Mouse (Mus musculus) CH12.LX (cell line): Measurements from ENCODE around the gene U2af2. TPM values are rescaled to one million over a fixed set of nuclear protein-coding genes. Genes with fewer than 3 reads are reported as not detected.
A peak's percentile ranks its signal among the peaks of the same experiment; 100 is the strongest.

ENCODE experiments used
- DNase-seq: peaks from one replicate; pipeline ENCODE4 v3.0.0-alpha.2; 2013; ENCODE audit errors: extremely low read depth
- H3K27ac ChIP-seq: 2 replicates; pipeline ENCODE4 v1.5.1; 2012; ENCODE audit warnings: low read depth, mild to moderate bottlenecking, control low read depth, moderate library complexity; ENCODE audit not compliant: insufficient read depth
- H3K27me3 ChIP-seq: replicated peaks from 2 replicates; pipeline ENCODE3; 2012; ENCODE audit warnings: inconsistent platforms
- H3K36me3 ChIP-seq, 2 experiments: replicated peaks in 1 of 2; 2 replicates each; pipeline versions ENCODE3 to v1.6.1; 2012; ENCODE audit warnings: inconsistent platforms in 1 of 2, low read length in 1 of 2, mild to moderate bottlenecking in 1 of 2, mixed read lengths in 1 of 2, moderate library complexity in 1 of 2; ENCODE audit not compliant: control insufficient read depth in 1 of 2, insufficient read depth in 1 of 2
- H3K4me1 ChIP-seq, 2 experiments: 2 replicates each; pipeline ENCODE4 v1.6.1; 2012; ENCODE audit warnings: inconsistent platforms in 1 of 2, moderate library complexity in 1 of 2; ENCODE audit not compliant: insufficient read depth in 2 of 2, control insufficient read depth in 1 of 2
- H3K4me2 ChIP-seq: 2 replicates; pipeline ENCODE4 v1.6.1; 2012; ENCODE audit warnings: low read depth, mild to moderate bottlenecking, control low read depth; ENCODE audit not compliant: poor library complexity, insufficient read depth, severe bottlenecking
- H3K4me3 ChIP-seq, 3 experiments: fragments of 150-350 bp in 1 of 3; sonication (generic) in 1 of 3; replicated peaks in 1 of 3; 2 replicates each; pipeline versions ENCODE3 to v1.5.1; 2011 to 2012; ENCODE audit warnings: low read depth in 2 of 3, low read length in 2 of 3, mild to moderate bottlenecking in 2 of 3, moderate library complexity in 2 of 3, control low read depth in 1 of 3, improper control_type of control experiment in 1 of 3, inconsistent platforms in 1 of 3, mixed read lengths in 1 of 3; ENCODE audit not compliant: poor library complexity in 1 of 3
- H3K79me2 ChIP-seq: replicated peaks from 2 replicates; pipeline ENCODE4 v1.6.1; 2012; ENCODE audit warnings: mild to moderate bottlenecking, moderate library complexity; ENCODE audit not compliant: control insufficient read depth, poor library complexity, insufficient read depth, severe bottlenecking; ENCODE audit errors: extremely low read depth
- H3K9ac ChIP-seq: 2 replicates; pipeline ENCODE4 v1.6.1; 2012; ENCODE audit warnings: low read depth, mild to moderate bottlenecking, control low read depth, moderate library complexity; ENCODE audit not compliant: insufficient read depth
- H3K9me3 ChIP-seq: replicated peaks from 2 replicates; pipeline ENCODE3; 2012; ENCODE audit warnings: low read length, inconsistent platforms, mixed read lengths
- BHLHE40 ChIP-seq: IDR thresholded peaks from 2 replicates; pipeline ENCODE4 v1.6.1; 2011; ENCODE audit warnings: mild to moderate bottlenecking, low read depth, low read length, improper control_type of control experiment
- CHD1 ChIP-seq: IDR thresholded peaks from 2 replicates; pipeline ENCODE4 v1.6.1; 2012; ENCODE audit warnings: low read depth, low read length, improper control_type of control experiment, inconsistent platforms
- CHD2 ChIP-seq: IDR thresholded peaks from 2 replicates; pipeline ENCODE4 v1.6.1; 2011; ENCODE audit warnings: low read length, improper control_type of control experiment
- CTCF ChIP-seq, 2 experiments: IDR thresholded peaks in 1 of 2; conservative IDR thresholded peaks in 1 of 2; 2 replicates each; pipeline ENCODE4 v1.5.1; 2011 to 2012; ENCODE audit warnings: low read depth in 2 of 2, low read length in 2 of 2, improper control_type of control experiment in 1 of 2, inconsistent platforms in 1 of 2, mild to moderate bottlenecking in 1 of 2, moderate library complexity in 1 of 2
- E2F4 ChIP-seq: IDR thresholded peaks from 2 replicates; pipeline ENCODE4 v1.6.1; 2011; ENCODE audit warnings: low read depth, low read length, improper control_type of control experiment; ENCODE audit not compliant: insufficient replicate concordance
- ELF1 ChIP-seq: IDR thresholded peaks from 2 replicates; pipeline ENCODE4 v1.6.1; 2014; ENCODE audit warnings: low read depth, mild to moderate bottlenecking, inconsistent platforms, low read length, improper control_type of control experiment
- EP300 ChIP-seq: IDR thresholded peaks from 2 replicates; pipeline ENCODE4 v1.6.1; 2011; ENCODE audit warnings: low read length, improper control_type of control experiment
- ETS1 ChIP-seq: conservative IDR thresholded peaks from 2 replicates; pipeline ENCODE4 v1.6.1; 2012; ENCODE audit warnings: low read depth, mild to moderate bottlenecking, inconsistent platforms, low read length, improper control_type of control experiment, moderate library complexity
- GABPA ChIP-seq: IDR thresholded peaks from 2 replicates; pipeline ENCODE4 v1.6.1; 2012; ENCODE audit warnings: low read depth, low read length, improper control_type of control experiment, inconsistent platforms; ENCODE audit not compliant: insufficient replicate concordance
- HCFC1 ChIP-seq: IDR thresholded peaks from 2 replicates; pipeline ENCODE4 v1.6.1; 2012; ENCODE audit warnings: low read depth, mild to moderate bottlenecking, inconsistent platforms, low read length, improper control_type of control experiment
- IRF4 ChIP-seq: IDR thresholded peaks from 2 replicates; pipeline ENCODE4 v1.6.1; 2014; ENCODE audit warnings: low read depth, mild to moderate bottlenecking, inconsistent platforms, low read length, improper control_type of control experiment
- JUN ChIP-seq: IDR thresholded peaks from 2 replicates; pipeline ENCODE4 v1.6.1; 2011; ENCODE audit warnings: low read depth, mild to moderate bottlenecking, low read length, improper control_type of control experiment, moderate library complexity; ENCODE audit not compliant: insufficient read depth
- JUND ChIP-seq: conservative IDR thresholded peaks from 2 replicates; pipeline ENCODE4 v1.6.1; 2011; ENCODE audit warnings: low read depth, low read length, improper control_type of control experiment
- KAT2A ChIP-seq: IDR thresholded peaks from 2 replicates; pipeline ENCODE4 v1.6.1; 2012; ENCODE audit warnings: low read length, improper control_type of control experiment, inconsistent platforms; ENCODE audit not compliant: insufficient replicate concordance
- MAFK ChIP-seq: IDR thresholded peaks from 2 replicates; pipeline ENCODE4 v1.6.1; 2011; ENCODE audit warnings: low read length, improper control_type of control experiment; ENCODE audit not compliant: insufficient replicate concordance
- MAX ChIP-seq: IDR thresholded peaks from 2 replicates; pipeline ENCODE4 v1.6.1; 2011; ENCODE audit warnings: low read length, improper control_type of control experiment
- MAZ ChIP-seq: IDR thresholded peaks from 2 replicates; pipeline ENCODE4 v1.6.1; 2012; ENCODE audit warnings: low read depth, mild to moderate bottlenecking, inconsistent platforms, low read length, improper control_type of control experiment, moderate library complexity
- MEF2A ChIP-seq: IDR thresholded peaks from 2 replicates; pipeline ENCODE4 v1.6.1; 2014; ENCODE audit warnings: low read depth, mild to moderate bottlenecking, inconsistent platforms, low read length, improper control_type of control experiment, borderline replicate concordance
- MXI1 ChIP-seq: IDR thresholded peaks from 2 replicates; pipeline ENCODE4 v1.6.1; 2011; ENCODE audit warnings: mild to moderate bottlenecking, low read depth, low read length, improper control_type of control experiment
- MYC ChIP-seq: IDR thresholded peaks from 2 replicates; pipeline ENCODE4 v1.6.1; 2011; ENCODE audit warnings: low read depth, mild to moderate bottlenecking, improper control_type of control experiment, low read length
- NELFE ChIP-seq: IDR thresholded peaks from 2 replicates; pipeline ENCODE4 v1.6.1; 2011; ENCODE audit warnings: low read depth, low read length, improper control_type of control experiment
- NRF1 ChIP-seq: IDR thresholded peaks from 2 replicates; pipeline ENCODE4 v1.6.1; 2014; ENCODE audit warnings: low read depth, mild to moderate bottlenecking, inconsistent platforms, low read length, improper control_type of control experiment, moderate library complexity
- PAX5 ChIP-seq: IDR thresholded peaks from 2 replicates; pipeline ENCODE4 v1.6.1; 2012; ENCODE audit warnings: low read length, inconsistent platforms, mixed read lengths
- POLR2A ChIP-seq: IDR thresholded peaks from 2 replicates; pipeline ENCODE4 v1.6.1; 2011; ENCODE audit warnings: low read depth, mild to moderate bottlenecking, improper control_type of control experiment, low read length
- POLR2AphosphoS2 ChIP-seq: IDR thresholded peaks from 2 replicates; pipeline ENCODE4 v1.6.1; 2011; ENCODE audit warnings: low read depth, low read length, improper control_type of control experiment
- RAD21 ChIP-seq: IDR thresholded peaks from 2 replicates; pipeline ENCODE4 v1.6.1; 2011; ENCODE audit warnings: low read depth, mild to moderate bottlenecking, low read length, improper control_type of control experiment, moderate library complexity
- RCOR1 ChIP-seq: conservative IDR thresholded peaks from 2 replicates; pipeline ENCODE4 v1.6.1; 2012; ENCODE audit warnings: low read depth, mild to moderate bottlenecking, inconsistent platforms, low read length, improper control_type of control experiment
- SIN3A ChIP-seq: IDR thresholded peaks from 2 replicates; pipeline ENCODE4 v1.6.1; 2012; ENCODE audit warnings: low read length, improper control_type of control experiment, inconsistent platforms
- SMC3 ChIP-seq: IDR thresholded peaks from 2 replicates; pipeline ENCODE4 v1.6.1; 2011; ENCODE audit warnings: low read depth, low read length, improper control_type of control experiment
- TBP ChIP-seq: conservative IDR thresholded peaks from 2 replicates; pipeline ENCODE4 v1.6.1; 2011; ENCODE audit warnings: low read depth, low read length, improper control_type of control experiment
- TCF12 ChIP-seq: IDR thresholded peaks from 2 replicates; pipeline ENCODE4 v1.6.1; 2014; ENCODE audit warnings: low read depth, mild to moderate bottlenecking, inconsistent platforms, low read length, improper control_type of control experiment
- UBTF ChIP-seq: IDR thresholded peaks from 2 replicates; pipeline ENCODE4 v1.6.1; 2012; ENCODE audit warnings: low read depth, mild to moderate bottlenecking, inconsistent platforms, low read length, improper control_type of control experiment, moderate library complexity
- USF1 ChIP-seq: IDR thresholded peaks from 2 replicates; pipeline ENCODE4 v1.6.1; 2014; ENCODE audit warnings: low read depth, mild to moderate bottlenecking, inconsistent platforms, low read length, improper control_type of control experiment
- USF2 ChIP-seq: conservative IDR thresholded peaks from 2 replicates; pipeline ENCODE4 v1.6.1; 2011; ENCODE audit warnings: low read depth, low read length, improper control_type of control experiment
- ZC3H11A ChIP-seq: IDR thresholded peaks from 2 replicates; pipeline ENCODE4 v1.6.1; 2012; ENCODE audit warnings: low read depth, mild to moderate bottlenecking, inconsistent platforms, low read length, improper control_type of control experiment
- ZKSCAN1 ChIP-seq: IDR thresholded peaks from 2 replicates; pipeline ENCODE4 v1.6.1; 2012; ENCODE audit warnings: low read depth, inconsistent platforms, low read length, improper control_type of control experiment, borderline replicate concordance
- ZMIZ1 ChIP-seq: IDR thresholded peaks from 2 replicates; pipeline ENCODE4 v1.6.1; 2012; ENCODE audit warnings: low read depth, mild to moderate bottlenecking, inconsistent platforms, low read length, improper control_type of control experiment
- ZNF384 ChIP-seq: IDR thresholded peaks from 2 replicates; pipeline ENCODE4 v1.6.1; 2012; ENCODE audit warnings: low read depth, low read length, improper control_type of control experiment, inconsistent platforms
- dilution Hi-C: fragments of 300-500 bp; cut with MboI; formaldehyde crosslinking; loops from 2 replicates; pipeline ENCODE4 v1.14.3; 2020; ENCODE audit warnings: low sequenced_read_pairs; ENCODE audit not compliant: extremely low pct_unique_long_range_greater_than_20kb, extremely low pct_ligation_motif_present
- in situ Hi-C: fragments of 300-500 bp; cut with MboI; formaldehyde crosslinking; loops from 3 replicates; pipeline ENCODE4 v1.14.3; 2019; ENCODE audit warnings: low sequenced_read_pairs, low pct_ligation_motif_present, low pct_unique_long_range_greater_than_20kb, mixed read lengths
- polyA plus RNA-seq: library from polyadenylated mRNA; unstranded; fragments of >175 nt; gene quantifications from 2 replicates; pipeline ENCODE4 v1.2.1, GENCODE M21; 2012; ENCODE audit warnings: low read depth; ENCODE audit not compliant: insufficient read length
- total RNA-seq, 2 experiments: library from RNA; depleted of rRNA; stranded (reverse); fragments of 300-350 nt in 1 of 2; fragments of >200 nt in 1 of 2; gene quantifications; 2 replicates each; pipeline ENCODE4 v1.2.3; 2012 to 2014

Gene U2af2
- total and polyA plus RNA-seq, 3 experiments, result 293 to 449 (median 295) TPM

DNA sequence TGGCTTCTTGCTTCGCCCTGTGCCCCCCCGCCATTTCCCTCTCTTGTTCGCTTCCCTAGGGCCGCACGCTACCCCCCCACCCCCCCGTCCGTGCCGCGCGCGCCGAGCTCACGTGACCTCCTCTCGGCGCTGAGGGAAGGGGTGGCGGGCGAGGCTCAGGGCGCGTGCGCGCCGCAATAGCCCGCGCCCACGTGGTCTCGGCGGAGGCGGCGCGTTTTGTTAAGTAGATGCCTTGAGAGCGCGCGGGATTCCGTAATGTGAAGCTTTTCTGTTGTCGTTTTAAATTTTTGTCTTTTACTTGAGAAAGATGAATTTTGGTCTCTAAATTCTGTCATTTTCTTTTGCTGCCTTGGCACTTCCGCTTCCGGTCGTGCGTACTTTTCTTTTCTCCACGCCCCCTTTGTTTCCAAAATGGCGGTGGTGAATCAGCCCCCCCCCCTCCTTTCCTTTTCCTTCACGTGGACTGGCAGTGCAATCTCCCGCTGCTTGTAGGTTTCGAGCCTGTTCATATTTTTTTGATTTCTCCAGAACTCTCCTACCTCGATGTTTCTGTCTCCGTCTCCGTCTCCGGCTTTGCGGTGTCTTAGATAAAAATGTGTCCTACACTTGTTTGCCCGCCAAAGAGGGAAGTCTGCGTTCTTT, 538 bp downstream of the U2af2 start:
- Histone ChIP-seq H3K9ac (peak overlapping the region; percentile 99), H3K4me2 (peak overlapping the region; percentile 80; the same call in 1 of the 2 replicates), H3K36me3 (peaks cover 17 to 35% of the 10 kb centered on the region in 2 experiments), H3K27ac (peak overlapping the region; percentile 83), H3K79me2 (peaks cover 48% of the 10 kb centered on the region), H3K9me3 (no peaks in the 10 kb centered on the region), H3K4me1 (peaks cover 4 to 57% of the 10 kb centered on the region in 2 experiments), H3K4me3 (peak overlapping the region; percentile 67 to 85 (median 72)), H3K27me3 (no peaks in the 10 kb centered on the region)
- in situ Hi-C loops (loop anchor here (5.0 kb wide), 1 partner anchor 65 kb away; the partner anchor contains the start of gene Rasl2-9), dilution Hi-C loops (no loop called here)
- TF ChIP-seq ZC3H11A (no peak), MYC (peak; percentile 99), ETS1 (no peak), CTCF (conservative IDR thresholded peaks at IDR 0.05 in 1 of 2, IDR thresholded peaks at IDR 0.05 in 1 of 2; ENCODE audit: low read depth in 2 of 2, low read length in 2 of 2) (no peak), RCOR1 (no peak), USF2 (peak; percentile 58), E2F4 (no peak), JUN (no peak), NRF1 (peak; percentile 85), ZNF384 (0 out of 2 replicates have a peak, but pooled peaks have one; percentile 8), NELFE (no peak; the same call in 1 of the 2 replicates), TCF12 (no peak), MAX (peak; percentile 96), MEF2A (no peak), MXI1 (peak; percentile 97), HCFC1 (peak; percentile 72), EP300 (no peak), KAT2A (no peak), RAD21 (no peak), PAX5 (no peak), MAFK (no peak), POLR2A (no peak), ZKSCAN1 (no peak), ELF1 (peak; percentile 94), SMC3 (no peak), IRF4 (no peak; the same call in 1 of the 2 replicates), POLR2AphosphoS2 (no peak), UBTF (no peak), JUND (no peak), USF1 (peak; percentile 88), TBP (peak; percentile 58; the same call in 1 of the 2 replicates), CHD2 (no peak), SIN3A (peak; percentile 95), BHLHE40 (peak; percentile 91), CHD1 (0 out of 2 replicates have a peak, but pooled peaks have one; percentile 62), GABPA (no peak), ZMIZ1 (0 out of 2 replicates have a peak, but pooled peaks have one; percentile 4), MAZ (no peak; the same call in 1 of the 2 replicates)
- peak; percentile 89 for DNase-seq
